ENCODE assay signal across 28 mouse cellular contexts in the genomic region with DNA sequence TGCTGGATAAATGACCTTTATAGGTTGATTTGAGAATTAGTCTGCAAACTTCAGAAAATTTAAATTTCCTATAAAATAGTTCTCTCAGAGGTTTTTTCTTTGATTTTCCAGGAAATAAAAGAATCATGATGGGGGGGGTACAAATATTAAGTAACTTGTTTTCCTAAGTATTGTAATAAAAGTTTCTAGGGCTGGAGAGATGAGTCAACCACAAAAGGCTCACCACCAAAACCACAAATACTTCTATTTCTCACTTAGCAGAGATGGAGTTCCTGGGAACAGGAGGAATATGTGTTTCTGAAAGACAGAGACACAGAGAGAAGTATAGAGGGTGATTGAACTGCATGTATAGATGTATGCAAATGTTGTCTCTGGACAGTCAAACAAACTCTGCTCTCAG.
"Had no signal": no experiment of that assay in that cellular context is flagged by ENCODE, and none has a peak within 500 bp of the region (broad histone marks: within the 10 kb centered on the region; RNA-seq: fewer than 3 reads in every experiment).

No protein-coding gene starts in this region.

- H3K9me3 ChIP-seq: heart, embryonic 13.5 days; heart, embryonic 15.5 days; hindbrain, embryonic 12.5 days; intestine, embryonic 15.5 days; kidney, embryonic 15.5 days; limb, embryonic 13.5 days; limb, embryonic 15.5 days; liver, embryonic 12.5 days had no signal

- H3K36me3 ChIP-seq: heart, embryonic 13.5 days; heart, embryonic 15.5 days; hindbrain, embryonic 10.5 days; hindbrain, embryonic 12.5 days; intestine, embryonic 15.5 days; kidney, embryonic 15.5 days; limb, embryonic 13.5 days; limb, embryonic 15.5 days; liver, embryonic 12.5 days had no signal

- H3K4me1 ChIP-seq: heart, embryonic 13.5 days; heart, embryonic 15.5 days; hindbrain, embryonic 10.5 days; hindbrain, embryonic 12.5 days; intestine, embryonic 15.5 days; limb, embryonic 13.5 days; limb, embryonic 15.5 days; liver, embryonic 12.5 days had no signal

- H3K4me3 ChIP-seq: heart, adult 2 months; heart, embryonic 13.5 days; heart, embryonic 15.5 days; hindbrain, embryonic 10.5 days; hindbrain, embryonic 12.5 days; intestine, embryonic 15.5 days; kidney, embryonic 15.5 days; limb, embryonic 13.5 days; limb, embryonic 15.5 days; liver, embryonic 12.5 days had no signal

- ATAC-seq: hindbrain, embryonic 16.5 days; inflammation-experienced regulatory T-cells, adult 6 months; intestine, embryonic 15.5 days; liver, embryonic 12.5 days had no signal

- H3K27ac ChIP-seq: heart, adult 2 months; heart, embryonic 13.5 days; heart, embryonic 15.5 days; hindbrain, embryonic 10.5 days; hindbrain, embryonic 12.5 days; hindbrain, embryonic 14.5 days; intestine, embryonic 15.5 days; kidney, embryonic 15.5 days; kidney, postnatal 0 days; limb, embryonic 13.5 days; limb, embryonic 15.5 days; liver, embryonic 12.5 days; liver, embryonic 14.5 days had no signal

- DNase-seq: gastrocnemius, postnatal 14 days; gastrocnemius, postnatal 36 days; heart, adult 2 months; heart, postnatal 14 days; heart, postnatal 36 days; kidney, adult 11 months; kidney, adult 2 months; kidney, adult 9 months; kidney, postnatal 14 days; kidney, postnatal 36 days; layer of hippocampus, adult 9-11 months; layer of hippocampus, postnatal 36 days; left cerebral cortex, postnatal 4 days had no signal

- H3K9ac ChIP-seq: heart, embryonic 13.5 days; heart, embryonic 15.5 days; hindbrain, embryonic 12.5 days; hindbrain, embryonic 14.5 days; intestine, embryonic 15.5 days; kidney, embryonic 15.5 days; limb, embryonic 13.5 days; limb, embryonic 15.5 days; liver, embryonic 12.5 days; liver, embryonic 14.5 days had no signal

- H3K4me2 ChIP-seq: heart, embryonic 11.5 days; heart, embryonic 13.5 days; heart, embryonic 15.5 days; hindbrain, embryonic 12.5 days; hindbrain, embryonic 14.5 days; intestine, embryonic 15.5 days; kidney, embryonic 15.5 days; limb, embryonic 13.5 days; limb, embryonic 15.5 days; liver, embryonic 12.5 days had no signal

- H3K27me3 ChIP-seq: heart, embryonic 13.5 days; heart, embryonic 15.5 days; hindbrain, embryonic 12.5 days; intestine, embryonic 15.5 days; kidney, embryonic 15.5 days; limb, embryonic 13.5 days; limb, embryonic 15.5 days; liver, embryonic 12.5 days had no signal
